Mouse (Mus musculus) urinary bladder, adult 2 months (tissue): ENCODE results near the gene Mrpl42. TPM values are rescaled to one million over a fixed set of nuclear protein-coding genes. Genes with fewer than 3 reads are reported as not detected.

ENCODE experiments used
- DNase-seq: peaks from one replicate; pipeline ENCODE4 v3.0.0; 2022; ENCODE audit warnings: low spot score
- polyA plus RNA-seq: library from polyadenylated mRNA; depleted of rRNA; stranded (reverse); fragments of >200 nt; gene quantifications from 2 replicates; pipeline ENCODE4 v1.2.3, GENCODE M21; 2012

Gene Mrpl42
- polyA plus RNA-seq, 1 experiment, result 179 TPM

GRCm38 (mm10) chr10:95515293-95515931, 13.7 kb upstream of the Mrpl42 start:
- DNase-seq, result peak; percentile 72

GRCm38 (mm10) chr10:95514656-95515292, 13.0 kb upstream of the Mrpl42 start, which contains the start of gene Ube2n:
Gene Ube2n (plus strand): TSS chr10:95515145.
- DNase-seq, result peak; percentile 95

GRCm38 (mm10) chr10:95513768-95514556, 12.2 kb upstream of the Mrpl42 start:
- DNase-seq, result no peak

DNA sequence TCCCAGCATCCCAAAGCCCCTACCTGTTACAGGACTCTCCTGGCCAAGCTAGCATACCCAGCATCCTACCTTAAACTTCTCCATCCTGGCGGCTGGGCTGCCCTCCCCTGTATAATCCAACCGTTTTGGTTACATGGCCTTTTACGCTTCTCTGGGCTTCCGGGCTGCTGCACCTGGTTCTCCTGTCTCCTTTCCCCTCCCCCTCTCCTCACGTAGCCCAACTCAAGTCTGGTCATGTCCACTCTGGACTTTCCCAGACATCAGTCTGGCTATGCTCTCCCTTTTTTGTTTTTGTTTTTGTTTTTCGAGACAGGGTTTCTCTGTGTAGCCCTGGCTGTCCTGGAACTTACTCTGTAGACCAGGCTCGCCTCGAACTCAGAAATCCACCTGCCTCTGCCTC, 10.9 kb upstream of the Mrpl42 start:
- DNase-seq, result no peak

GRCm38 (mm10) chr10:95509263-95509662, 7.5 kb upstream of the Mrpl42 start:
- no peak for DNase-seq

DNA sequence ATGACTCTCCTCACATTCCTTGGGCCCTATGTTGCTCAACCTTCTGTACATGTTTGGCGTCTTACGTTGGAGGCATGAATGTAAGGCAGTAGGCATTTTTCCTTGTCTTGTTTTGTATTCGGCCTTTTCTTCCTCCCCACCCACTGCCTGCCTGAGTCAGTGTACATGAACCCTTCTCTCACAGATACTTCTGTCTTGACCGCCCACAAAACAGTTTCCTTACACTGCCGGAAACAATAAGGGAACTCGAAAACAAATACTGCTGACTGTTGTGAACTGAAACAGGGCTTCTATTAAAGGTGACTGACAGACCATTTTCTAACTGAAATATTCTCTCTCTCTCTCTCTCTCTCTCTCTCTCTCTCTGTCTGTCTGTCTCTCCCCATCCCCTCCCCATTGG, 7.1 kb upstream of the Mrpl42 start:
- no peak for DNase-seq

DNA sequence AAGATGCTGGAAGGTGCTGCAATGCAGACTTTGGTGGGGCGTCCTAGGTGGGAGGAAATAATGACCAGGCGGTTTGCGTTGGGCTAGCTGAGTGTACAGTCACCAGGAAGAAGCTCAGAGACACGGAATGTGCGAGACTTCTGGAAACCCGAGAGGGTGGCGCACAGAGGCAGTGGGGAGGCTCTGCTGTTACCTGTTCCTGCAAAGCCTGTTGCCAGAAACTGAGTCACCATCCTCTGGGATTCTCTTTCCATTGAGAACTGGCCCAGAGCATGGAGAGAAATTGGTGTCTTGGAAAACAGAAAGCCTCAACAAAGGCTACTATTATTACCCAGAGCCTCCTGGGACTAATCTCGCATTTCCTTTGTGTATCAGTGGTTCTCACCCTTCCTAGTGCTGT, 6.4 kb upstream of the Mrpl42 start:
- no peak for DNase-seq

GRCm38 (mm10) chr10:95504341-95504740, 2.6 kb upstream of the Mrpl42 start:
- no peak for DNase-seq

DNA sequence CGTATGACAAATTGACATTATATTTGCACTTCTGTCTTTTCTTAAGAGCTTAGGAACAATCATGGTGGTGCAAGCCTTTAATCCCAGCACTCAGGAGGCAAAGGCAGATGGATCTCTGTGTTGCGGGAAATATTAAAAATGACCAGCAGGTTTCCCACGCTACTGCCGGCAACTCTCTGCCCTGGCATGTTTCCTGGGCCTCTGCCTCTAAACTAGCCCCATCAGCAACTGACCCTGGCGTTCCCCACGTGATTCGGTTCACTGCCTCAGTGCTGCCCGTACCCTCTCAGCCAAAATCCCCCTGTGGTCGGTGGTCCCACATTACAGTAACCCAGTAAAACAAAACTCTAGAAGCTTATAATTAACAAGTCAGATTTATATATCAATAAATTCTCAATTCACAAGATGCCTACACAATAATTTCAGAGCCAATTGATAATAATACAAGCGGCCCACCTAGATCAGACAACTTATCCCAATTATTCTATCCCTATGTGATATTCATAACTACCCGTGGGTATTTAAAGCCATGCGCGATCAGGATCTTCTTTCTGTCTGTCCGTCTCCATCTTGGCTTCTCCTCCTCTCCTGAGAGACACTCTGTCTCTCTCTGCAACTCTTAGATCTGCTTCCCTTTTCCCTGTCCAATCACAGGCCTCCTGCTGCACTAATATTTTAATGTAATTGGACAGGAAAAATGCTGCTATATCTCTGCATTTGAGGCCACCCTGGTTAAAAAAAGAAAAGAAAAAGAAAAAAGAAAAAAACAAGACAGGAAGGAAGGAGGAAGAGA, 1.9 kb upstream of the Mrpl42 start:
- DNase-seq, result no peak

- DNase-seq, result no peak
These were observed 707 bp downstream of the Mrpl42 start for GRCm38 (mm10) chr10:95501033-95501432.

- no peak for DNase-seq
These were observed 7.5 kb downstream of the Mrpl42 start for GRCm38 (mm10) chr10:95494268-95494667.

GRCm38 (mm10) chr10:95489653-95490052, 12.1 kb downstream of the Mrpl42 start:
- DNase-seq, result no peak

GRCm38 (mm10) chr10:95477516-95477915, 24.2 kb downstream of the Mrpl42 start:
- no peak for DNase-seq

DNA sequence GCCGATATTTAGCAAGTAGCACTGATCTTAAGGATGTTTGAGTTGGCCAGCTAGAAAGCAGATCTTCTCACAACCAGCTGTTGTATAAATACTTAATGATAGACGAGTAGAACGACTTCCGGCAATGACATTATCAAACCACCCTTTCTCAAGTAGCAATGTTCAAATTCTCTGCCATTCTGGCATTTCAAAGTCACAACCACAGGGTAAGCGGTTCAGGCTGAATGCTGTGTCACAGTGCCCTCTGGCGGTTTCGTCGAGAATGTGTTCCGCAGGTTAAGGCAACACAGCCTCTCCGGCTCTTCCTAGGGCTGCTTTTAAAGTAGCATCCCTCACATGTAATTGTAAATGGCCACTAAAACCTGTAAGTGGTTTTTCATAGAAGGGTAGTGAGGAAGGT, 25.8 kb downstream of the Mrpl42 start:
- peak; percentile 64 for DNase-seq

DNA sequence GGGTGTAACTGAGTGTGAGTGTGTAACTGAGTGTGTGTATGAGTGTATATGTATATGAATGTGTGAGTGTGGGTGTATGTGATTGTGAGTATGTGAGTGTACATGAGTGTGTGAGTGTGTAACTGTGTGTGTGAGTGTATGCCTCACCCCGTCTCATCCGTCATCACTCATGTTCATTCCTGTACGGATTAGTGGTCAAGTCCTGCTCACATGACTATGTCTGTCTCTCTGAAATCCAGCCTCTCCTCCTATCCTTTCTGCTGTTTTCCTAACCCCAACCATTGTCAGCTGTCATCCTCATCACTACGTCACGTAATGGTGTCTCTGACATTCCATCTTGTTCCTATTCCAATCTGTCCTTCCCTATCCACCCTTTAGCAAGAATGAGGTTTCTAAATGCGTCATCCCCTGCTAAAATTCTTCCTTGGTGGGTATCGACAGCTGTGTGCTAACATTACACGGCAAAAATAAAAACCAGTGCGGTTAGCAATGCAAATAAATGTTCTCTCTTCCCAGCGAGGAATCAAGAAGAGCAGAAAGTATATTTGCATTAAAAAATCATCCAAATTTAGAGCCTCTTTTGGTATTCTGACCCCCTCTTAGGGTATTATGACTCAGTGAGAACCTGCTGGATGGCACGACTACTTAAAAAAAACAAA, 29.7 kb downstream of the Mrpl42 start:
- no peak for DNase-seq

DNA sequence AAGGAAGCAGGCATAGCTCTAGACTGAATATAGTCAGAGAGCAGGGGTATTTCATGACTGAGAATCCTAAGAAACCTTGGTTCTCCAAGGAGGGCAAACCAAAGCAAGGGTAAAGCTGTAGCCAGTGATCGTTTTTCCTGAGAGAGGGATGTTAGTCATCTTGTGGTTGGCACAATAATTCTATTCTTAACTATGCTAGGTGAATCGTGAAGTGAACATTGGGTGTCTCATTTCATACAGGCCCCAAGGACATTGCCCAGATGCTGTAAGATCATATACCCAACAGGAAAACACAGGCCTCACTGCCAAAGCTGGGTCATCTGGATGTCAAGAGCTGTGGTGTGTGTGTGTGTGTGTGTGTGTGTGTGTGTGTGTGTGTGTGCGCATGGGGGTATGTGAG, 30.6 kb downstream of the Mrpl42 start:
- no peak for DNase-seq

DNA sequence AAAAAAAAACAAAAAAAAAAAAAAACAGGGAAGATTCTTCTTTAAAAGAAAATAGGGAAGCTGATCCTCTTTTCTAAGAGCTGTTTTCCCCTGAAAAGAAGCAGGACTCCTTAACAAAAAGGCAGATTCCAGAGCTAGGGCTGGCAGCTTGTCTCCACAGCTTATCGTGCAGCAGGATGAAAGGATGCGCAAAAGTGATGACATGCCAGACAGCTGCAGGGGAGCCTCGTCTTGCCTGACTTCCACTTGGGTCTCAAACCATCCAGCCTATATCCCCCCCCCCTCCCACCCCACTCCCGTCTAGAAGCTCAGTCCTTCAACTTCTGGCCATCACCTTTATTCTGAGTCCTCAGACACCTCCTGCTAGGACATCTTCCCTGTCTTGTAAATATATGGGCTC, 32.8 kb downstream of the Mrpl42 start:
- no peak for DNase-seq

- no peak for DNase-seq
These were observed 36.2 kb downstream of the Mrpl42 start for GRCm38 (mm10) chr10:95465485-95465896.

DNA sequence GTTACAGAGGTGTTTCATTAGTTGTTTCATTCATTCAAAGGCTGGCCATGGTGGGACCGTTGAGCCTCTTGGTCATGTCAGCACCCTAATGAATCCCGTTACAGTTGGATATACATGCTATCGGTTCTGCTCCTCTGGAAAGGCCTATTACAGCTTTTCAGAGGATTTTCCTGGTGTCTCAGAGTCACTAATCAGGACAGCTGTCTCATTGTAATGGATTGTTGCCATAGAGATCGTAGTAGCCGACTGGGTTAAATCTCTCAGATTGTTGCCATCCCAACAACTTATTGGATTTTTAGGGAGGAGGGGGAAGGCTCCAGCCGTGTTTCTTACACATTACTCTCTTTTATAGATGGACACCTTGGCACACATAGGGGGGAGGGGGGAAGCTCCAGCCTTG, 37.2 kb downstream of the Mrpl42 start:
- no peak for DNase-seq

- no peak for DNase-seq
These were observed 39.5 kb downstream of the Mrpl42 start for GRCm38 (mm10) chr10:95462231-95462630.

DNA sequence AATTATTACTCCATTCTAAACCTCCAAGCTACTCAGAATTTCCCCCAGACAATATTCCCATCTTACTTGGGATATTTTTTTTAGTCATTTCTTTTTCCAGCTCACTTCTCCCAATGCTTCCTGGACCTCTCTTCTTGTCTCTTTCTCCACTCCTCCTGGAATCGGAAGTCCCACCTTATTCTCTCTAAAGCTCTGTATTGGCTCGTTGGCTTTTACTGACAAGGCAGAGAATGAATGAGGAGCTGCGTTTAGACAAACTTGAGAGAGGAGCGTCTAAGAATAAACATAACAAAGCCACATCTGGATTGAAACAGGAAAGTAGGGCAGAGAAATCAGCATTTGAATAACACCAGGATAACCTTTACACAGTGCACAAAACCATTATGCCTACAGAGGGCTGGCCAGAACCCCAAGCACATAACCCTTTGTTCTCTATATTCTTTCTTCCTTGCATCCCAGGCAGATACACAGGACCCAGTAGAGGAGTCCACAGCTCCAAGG, 40.6 kb downstream of the Mrpl42 start:
- no peak for DNase-seq
